Mouse (Mus musculus): ENCODE results near the gene Usp21. TPM values are rescaled to one million over a fixed set of nuclear protein-coding genes. Genes with fewer than 3 reads are reported as not detected.

Gene Usp21
- total and polyA plus RNA-seq, 3 experiments: 10.0 to 66.4 TPM; not detected in 1

DNA sequence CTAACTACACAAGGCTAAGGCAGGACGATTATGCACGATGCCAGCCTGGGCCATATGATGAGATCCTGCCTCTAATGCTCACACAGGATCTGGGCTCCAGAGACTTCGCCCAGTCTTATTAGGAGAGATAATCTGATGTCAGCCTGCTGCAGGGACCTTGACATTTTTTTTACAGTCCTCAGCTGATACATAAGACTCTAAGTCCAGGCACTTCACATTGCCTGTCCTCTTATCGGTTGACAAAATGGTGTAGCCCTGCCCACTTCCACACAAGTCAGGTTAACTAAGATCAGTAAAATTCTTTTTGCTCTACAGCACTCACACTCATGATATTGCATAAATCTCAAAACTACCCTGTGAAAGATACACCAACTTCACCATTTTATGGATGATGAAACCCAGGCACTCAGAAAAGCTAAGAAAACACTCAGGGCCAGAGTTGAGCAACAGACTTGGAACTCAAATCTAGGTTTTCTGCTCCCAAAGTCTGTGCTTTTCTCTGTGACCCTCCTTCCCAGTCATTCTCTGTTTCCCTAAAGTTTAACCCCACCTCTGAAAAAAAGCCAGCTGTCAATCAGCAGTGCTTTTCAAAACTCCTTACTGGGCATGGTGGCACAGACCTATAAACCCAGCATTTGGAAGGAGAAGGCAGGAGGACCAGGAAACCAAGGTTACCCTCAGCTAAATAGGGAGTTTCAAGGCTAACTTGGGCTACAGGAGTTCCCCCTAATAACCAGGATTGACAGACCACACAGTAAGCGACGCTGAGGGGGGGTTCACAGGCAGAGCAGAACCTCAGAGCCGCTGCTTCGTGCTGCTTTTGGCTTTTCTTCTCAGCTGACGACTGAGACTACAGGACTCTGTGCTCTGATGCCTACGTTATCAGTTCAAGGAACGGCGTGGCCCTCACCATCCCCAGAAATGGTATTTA lies 54.7 kb downstream of the Usp21 start:
- no peaks in the 10 kb centered on the region for H3K27me3 ChIP-seq (ENCODE audit: control insufficient read depth in 1 of 2, insufficient read depth in 2 of 2, low read length in 2 of 2)
- no peaks in the 10 kb centered on the region for H3K9me3 ChIP-seq (replicated peaks; ENCODE audit: insufficient read depth, low read length)
- DNase-seq (ENCODE audit: low read depth, low spot score): no peak
- peaks cover 3 to 17% of the 10 kb centered on the region in 2 experiments; a peak in 3 of 4 replicates for H3K36me3 ChIP-seq (ENCODE audit: control insufficient read depth in 1 of 2, insufficient read depth in 2 of 2, low read length in 2 of 2)
- no peak overlapping the region for H3K27ac ChIP-seq (ENCODE audit: control insufficient read depth, low read depth, low read length)
- peaks cover 0 to 10% of the 10 kb centered on the region in 2 experiments; a peak in 2 of 4 replicates for H3K4me1 ChIP-seq (ENCODE audit: control insufficient read depth in 1 of 2, insufficient read depth in 2 of 2, low read length in 2 of 2)
- no peak overlapping the region for H3K9ac ChIP-seq (ENCODE audit: control insufficient read depth, low read depth, low read length, poor library complexity, severe bottlenecking)
- no peak overlapping the region for H3K4me3 ChIP-seq (ENCODE audit: control insufficient read depth in 1 of 2, insufficient read depth in 1 of 2, low read depth in 2 of 2, low read length in 2 of 2)
- H3K79me2 ChIP-seq (ENCODE audit: control insufficient read depth, insufficient read depth, low read length, poor library complexity): no peaks in the 10 kb centered on the region
- TF ChIP-seq POLR2AphosphoS2 (IDR thresholded peaks at IDR 0.05; ENCODE audit: low read length): no peak
- TF ChIP-seq EP300 (IDR thresholded peaks at IDR 0.05; ENCODE audit: low read depth in 1 of 2, low read length in 2 of 2): no peak
- TF ChIP-seq ZNF384 (IDR thresholded peaks at IDR 0.05; ENCODE audit: low read depth, low read length): no peak
- TF ChIP-seq BHLHE40 (IDR thresholded peaks at IDR 0.05; ENCODE audit: borderline replicate concordance, low read depth, low read length): no peak
- TF ChIP-seq ZC3H11A (IDR thresholded peaks at IDR 0.05; ENCODE audit: low read depth, low read length): no peak
- TF ChIP-seq JUND (IDR thresholded peaks at IDR 0.05; ENCODE audit: low read depth, low read length): no peak
- no peak for TF ChIP-seq MAZ (IDR thresholded peaks at IDR 0.05; ENCODE audit: low read depth, low read length)
- no peak for TF ChIP-seq CHD2 (IDR thresholded peaks at IDR 0.05; ENCODE audit: low read length)
- no peak for TF ChIP-seq UBTF (IDR thresholded peaks at IDR 0.05; ENCODE audit: borderline replicate concordance, insufficient read depth, low read depth, low read length)
- no peak for TF ChIP-seq RAD21 (IDR thresholded peaks at IDR 0.05; ENCODE audit: low read depth, low read length)

DNA sequence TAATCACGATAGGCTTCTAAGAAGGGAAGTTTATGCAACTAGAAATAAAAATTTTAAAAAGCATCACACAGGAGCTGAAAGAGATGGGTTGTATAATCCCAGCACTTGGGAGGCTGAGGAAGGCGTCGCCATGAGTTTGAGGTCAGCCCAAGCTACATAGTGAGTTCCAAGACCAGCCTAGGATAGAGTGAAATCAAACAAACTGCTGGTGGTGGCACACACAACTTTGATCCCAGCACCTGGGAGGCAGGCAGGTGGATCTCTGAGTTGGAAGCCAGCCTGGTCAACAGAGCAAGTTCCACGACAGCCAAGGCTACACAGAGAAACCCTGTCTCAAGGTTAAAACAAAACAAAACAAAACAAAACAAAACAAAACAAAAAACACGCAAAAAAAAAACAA lies 55.4 kb downstream of the Usp21 start:
- Histone ChIP-seq H3K4me3 (ENCODE audit: control insufficient read depth in 1 of 2, insufficient read depth in 1 of 2, low read depth in 2 of 2, low read length in 2 of 2) (no peak overlapping the region), H3K36me3 (ENCODE audit: control insufficient read depth in 1 of 2, insufficient read depth in 2 of 2, low read length in 2 of 2) (peaks cover 3 to 17% of the 10 kb centered on the region in 2 experiments; a peak in 3 of 4 replicates), H3K27ac (ENCODE audit: control insufficient read depth, low read depth, low read length) (no peak overlapping the region), H3K27me3 (ENCODE audit: control insufficient read depth in 1 of 2, insufficient read depth in 2 of 2, low read length in 2 of 2) (no peaks in the 10 kb centered on the region), H3K79me2 (ENCODE audit: control insufficient read depth, insufficient read depth, low read length, poor library complexity) (no peaks in the 10 kb centered on the region), H3K4me1 (ENCODE audit: control insufficient read depth in 1 of 2, insufficient read depth in 2 of 2, low read length in 2 of 2) (peaks cover 0 to 10% of the 10 kb centered on the region in 2 experiments; a peak in 2 of 4 replicates), H3K9ac (ENCODE audit: control insufficient read depth, low read depth, low read length, poor library complexity, severe bottlenecking) (no peak overlapping the region), H3K9me3 (replicated peaks; ENCODE audit: insufficient read depth, low read length) (no peaks in the 10 kb centered on the region)
- no peak for TF ChIP-seq MAZ (IDR thresholded peaks at IDR 0.05; ENCODE audit: low read depth, low read length)
- no peak for TF ChIP-seq TBP (IDR thresholded peaks at IDR 0.05; ENCODE audit: low read depth, low read length)
- no peak for TF ChIP-seq NRF1 (IDR thresholded peaks at IDR 0.05; ENCODE audit: insufficient read depth, low read depth, low read length, poor library complexity, severe bottlenecking)
- TF ChIP-seq RCOR1 (IDR thresholded peaks at IDR 0.05; ENCODE audit: low read depth, low read length): no peak
- TF ChIP-seq USF2 (IDR thresholded peaks at IDR 0.05; ENCODE audit: borderline replicate concordance in 1 of 2, insufficient read depth in 1 of 2, low read depth in 1 of 2, low read length in 2 of 2): no peak
- TF ChIP-seq TCF12 (IDR thresholded peaks at IDR 0.05; ENCODE audit: low read depth, low read length): no peak
- TF ChIP-seq SIN3A (IDR thresholded peaks at IDR 0.05; ENCODE audit: low read length): no peak
- no peak for TF ChIP-seq ZMIZ1 (IDR thresholded peaks at IDR 0.05; ENCODE audit: low read depth, low read length)
- DNase-seq (ENCODE audit: low read depth, low spot score): no peak

Other genes with a start within 250 kb of the Usp21 start
- 0.39 and 0.62 TPM in 2 replicates for gene Fcgr3, start 223.1 kb downstream of the Usp21 start, total RNA-seq (2012; rRNA removed)
- gene Fcgr3, start 223.1 kb downstream of the Usp21 start, polyA plus RNA-seq (2012; ENCODE audit: insufficient read depth in 1 of 2, insufficient read length in 2 of 2, low read depth in 1 of 2, low replicate concordance in 2 of 2, missing spikeins in 1 of 2): 1 to 10 TPM in 1 of 2 experiments, not detected in 1; 6.1 TPM
- 0.69 and 0.75 TPM in 2 replicates for gene Cfap126, start 174.1 kb downstream of the Usp21 start, total RNA-seq (2012; rRNA removed)
- gene Cfap126, start 174.1 kb downstream of the Usp21 start, polyA plus RNA-seq (2012; ENCODE audit: insufficient read depth in 1 of 2, insufficient read length in 2 of 2, low read depth in 1 of 2, low replicate concordance in 2 of 2, missing spikeins in 1 of 2): 1 to 10 TPM in 1 of 2 experiments, not detected in 1; 3.5 TPM
- gene Sdhc, start 137.4 kb downstream of the Usp21 start, total RNA-seq (2012; rRNA removed): 79.4 and 88.2 TPM in 2 replicates
- gene Sdhc, start 137.4 kb downstream of the Usp21 start, polyA plus RNA-seq (2012; ENCODE audit: insufficient read depth in 1 of 2, insufficient read length in 2 of 2, low read depth in 1 of 2, low replicate concordance in 2 of 2, missing spikeins in 1 of 2): 100 to 1,000 TPM in 1 of 2 experiments, not detected in 1; 224 TPM
- gene Mpz, start 137.3 kb downstream of the Usp21 start, total RNA-seq (2012; rRNA removed): 0.10 TPM in 1 of 2 replicates, not detected in the other
- gene Mpz, start 137.3 kb downstream of the Usp21 start, polyA plus RNA-seq (2012; ENCODE audit: insufficient read depth in 1 of 2, insufficient read length in 2 of 2, low read depth in 1 of 2, low replicate concordance in 2 of 2, missing spikeins in 1 of 2): under 1 TPM in 1 of 2 experiments, not detected in 1; 0.28 TPM
- gene Pcp4l1, start 91.7 kb downstream of the Usp21 start, total RNA-seq (2012; rRNA removed): not detected in 2 replicates
- not detected for gene Pcp4l1, start 91.7 kb downstream of the Usp21 start, polyA plus RNA-seq (2012; ENCODE audit: insufficient read depth in 1 of 2, insufficient read length in 2 of 2, low read depth in 1 of 2, low replicate concordance in 2 of 2, missing spikeins in 1 of 2)
- 1.4 and 1.7 TPM in 2 replicates for gene Nr1i3, start 74.0 kb downstream of the Usp21 start, total RNA-seq (2012; rRNA removed)
- gene Nr1i3, start 74.0 kb downstream of the Usp21 start, polyA plus RNA-seq (2012; ENCODE audit: insufficient read depth in 1 of 2, insufficient read length in 2 of 2, low read depth in 1 of 2, low replicate concordance in 2 of 2, missing spikeins in 1 of 2): under 1 TPM in 1 of 2 experiments, not detected in 1; 0.24 TPM
- 38.0 and 40.7 TPM in 2 replicates for gene Tomm40l, start 65.5 kb downstream of the Usp21 start, total RNA-seq (2012; rRNA removed)
- 10 to 100 TPM in 1 of 2 experiments, not detected in 1; 43.4 TPM for gene Tomm40l, start 65.5 kb downstream of the Usp21 start, polyA plus RNA-seq (2012; ENCODE audit: insufficient read depth in 1 of 2, insufficient read length in 2 of 2, low read depth in 1 of 2, low replicate concordance in 2 of 2, missing spikeins in 1 of 2)
- not detected in 2 replicates for gene Apoa2, start 62.9 kb downstream of the Usp21 start, total RNA-seq (2012; rRNA removed)
- gene Apoa2, start 62.9 kb downstream of the Usp21 start, polyA plus RNA-seq (2012; ENCODE audit: insufficient read depth in 1 of 2, insufficient read length in 2 of 2, low read depth in 1 of 2, low replicate concordance in 2 of 2, missing spikeins in 1 of 2): under 1 TPM in 1 of 2 experiments, not detected in 1; 0.15 TPM
- gene Fcer1g, start 53.6 kb downstream of the Usp21 start, total RNA-seq (2012; rRNA removed): 0.36 and 0.62 TPM in 2 replicates
- gene Fcer1g, start 53.6 kb downstream of the Usp21 start, polyA plus RNA-seq (2012; ENCODE audit: insufficient read depth in 1 of 2, insufficient read length in 2 of 2, low read depth in 1 of 2, low replicate concordance in 2 of 2, missing spikeins in 1 of 2): 1 to 10 TPM in 1 of 2 experiments, not detected in 1; 1.1 TPM
- not detected in 2 replicates for gene Adamts4, start 37.6 kb downstream of the Usp21 start, total RNA-seq (2012; rRNA removed)
- gene Adamts4, start 37.6 kb downstream of the Usp21 start, polyA plus RNA-seq (2012; ENCODE audit: insufficient read depth in 1 of 2, insufficient read length in 2 of 2, low read depth in 1 of 2, low replicate concordance in 2 of 2, missing spikeins in 1 of 2): under 1 TPM in 1 of 2 experiments, not detected in 1; 0.03 TPM
- 164 and 169 TPM in 2 replicates for gene Ndufs2, start 36.6 kb downstream of the Usp21 start, total RNA-seq (2012; rRNA removed)
- gene Ndufs2, start 36.6 kb downstream of the Usp21 start, polyA plus RNA-seq (2012; ENCODE audit: insufficient read depth in 1 of 2, insufficient read length in 2 of 2, low read depth in 1 of 2, low replicate concordance in 2 of 2, missing spikeins in 1 of 2): 100 to 1,000 TPM; 292 to 415 TPM
- gene B4galt3, start 17.7 kb downstream of the Usp21 start, total RNA-seq (2012; rRNA removed): 16.5 and 16.8 TPM in 2 replicates
- 10 to 100 TPM in 1 of 2 experiments, not detected in 1; 33.1 TPM for gene B4galt3, start 17.7 kb downstream of the Usp21 start, polyA plus RNA-seq (2012; ENCODE audit: insufficient read depth in 1 of 2, insufficient read length in 2 of 2, low read depth in 1 of 2, low replicate concordance in 2 of 2, missing spikeins in 1 of 2)
- 21.5 and 27.0 TPM in 2 replicates for gene Ppox, start 6.8 kb downstream of the Usp21 start, total RNA-seq (2012; rRNA removed)
- gene Ppox, start 6.8 kb downstream of the Usp21 start, polyA plus RNA-seq (2012; ENCODE audit: insufficient read depth in 1 of 2, insufficient read length in 2 of 2, low read depth in 1 of 2, low replicate concordance in 2 of 2, missing spikeins in 1 of 2): 10 to 100 TPM in 1 of 2 experiments, not detected in 1; 63.6 TPM
- gene Ufc1, start 7.0 kb upstream of the Usp21 start, total RNA-seq (2012; rRNA removed): 100 and 101 TPM in 2 replicates
- 100 to 1,000 TPM in 1 of 2 experiments, 10 to 100 TPM in 1; 71.0 to 408 TPM for gene Ufc1, start 7.0 kb upstream of the Usp21 start, polyA plus RNA-seq (2012; ENCODE audit: insufficient read depth in 1 of 2, insufficient read length in 2 of 2, low read depth in 1 of 2, low replicate concordance in 2 of 2, missing spikeins in 1 of 2)
- 24.9 and 28.7 TPM in 2 replicates for gene Dedd, start 41.2 kb upstream of the Usp21 start, total RNA-seq (2012; rRNA removed)
- gene Dedd, start 41.2 kb upstream of the Usp21 start, polyA plus RNA-seq (2012; ENCODE audit: insufficient read depth in 1 of 2, insufficient read length in 2 of 2, low read depth in 1 of 2, low replicate concordance in 2 of 2, missing spikeins in 1 of 2): 10 to 100 TPM in 1 of 2 experiments, not detected in 1; 44.9 TPM
- 17.9 and 20.0 TPM in 2 replicates for gene Nit1, start 57.7 kb upstream of the Usp21 start, total RNA-seq (2012; rRNA removed)
- gene Nit1, start 57.7 kb upstream of the Usp21 start, polyA plus RNA-seq (2012; ENCODE audit: insufficient read depth in 1 of 2, insufficient read length in 2 of 2, low read depth in 1 of 2, low replicate concordance in 2 of 2, missing spikeins in 1 of 2): 10 to 100 TPM in 1 of 2 experiments, not detected in 1; 26.3 TPM
- gene Pfdn2, start 57.7 kb upstream of the Usp21 start, total RNA-seq (2012; rRNA removed): 33.8 and 36.2 TPM in 2 replicates
- 100 to 1,000 TPM in 1 of 2 experiments, not detected in 1; 329 TPM for gene Pfdn2, start 57.7 kb upstream of the Usp21 start, polyA plus RNA-seq (2012; ENCODE audit: insufficient read depth in 1 of 2, insufficient read length in 2 of 2, low read depth in 1 of 2, low replicate concordance in 2 of 2, missing spikeins in 1 of 2)
- gene Klhdc9, start 72.8 kb upstream of the Usp21 start, total RNA-seq (2012; rRNA removed): 0.08 and 0.10 TPM in 2 replicates
- not detected for gene Klhdc9, start 72.8 kb upstream of the Usp21 start, polyA plus RNA-seq (2012; ENCODE audit: insufficient read depth in 1 of 2, insufficient read length in 2 of 2, low read depth in 1 of 2, low replicate concordance in 2 of 2, missing spikeins in 1 of 2)
- gene Nectin4, start 82.1 kb upstream of the Usp21 start, total RNA-seq (2012; rRNA removed): 0.04 TPM in 1 of 2 replicates, not detected in the other
- under 1 TPM in 1 of 2 experiments, not detected in 1; 0.15 TPM for gene Nectin4, start 82.1 kb upstream of the Usp21 start, polyA plus RNA-seq (2012; ENCODE audit: insufficient read depth in 1 of 2, insufficient read length in 2 of 2, low read depth in 1 of 2, low replicate concordance in 2 of 2, missing spikeins in 1 of 2)
- 31.0 and 31.5 TPM in 2 replicates for gene Arhgap30, start 101.0 kb upstream of the Usp21 start, total RNA-seq (2012; rRNA removed)
- gene Arhgap30, start 101.0 kb upstream of the Usp21 start, polyA plus RNA-seq (2012; ENCODE audit: insufficient read depth in 1 of 2, insufficient read length in 2 of 2, low read depth in 1 of 2, low replicate concordance in 2 of 2, missing spikeins in 1 of 2): 10 to 100 TPM in 1 of 2 experiments, not detected in 1; 41.2 TPM
- 50.0 and 56.0 TPM in 2 replicates for gene Usf1, start 123.3 kb upstream of the Usp21 start, total RNA-seq (2012; rRNA removed)
- gene Usf1, start 123.3 kb upstream of the Usp21 start, polyA plus RNA-seq (2012; ENCODE audit: insufficient read depth in 1 of 2, insufficient read length in 2 of 2, low read depth in 1 of 2, low replicate concordance in 2 of 2, missing spikeins in 1 of 2): 10 to 100 TPM in 1 of 2 experiments, not detected in 1; 55.0 TPM
- gene Tstd1, start 130.9 kb upstream of the Usp21 start, total RNA-seq (2012; rRNA removed): 0.49 and 0.50 TPM in 2 replicates
- gene Tstd1, start 130.9 kb upstream of the Usp21 start, polyA plus RNA-seq (2012; ENCODE audit: insufficient read depth in 1 of 2, insufficient read length in 2 of 2, low read depth in 1 of 2, low replicate concordance in 2 of 2, missing spikeins in 1 of 2): 1 to 10 TPM in 1 of 2 experiments, not detected in 1; 1.4 TPM
- 0.31 and 0.42 TPM in 2 replicates for gene F11r, start 149.5 kb upstream of the Usp21 start, total RNA-seq (2012; rRNA removed)
- 1 to 10 TPM in 1 of 2 experiments, not detected in 1; 1.8 TPM for gene F11r, start 149.5 kb upstream of the Usp21 start, polyA plus RNA-seq (2012; ENCODE audit: insufficient read depth in 1 of 2, insufficient read length in 2 of 2, low read depth in 1 of 2, low replicate concordance in 2 of 2, missing spikeins in 1 of 2)
- gene Alyref2, start 215.5 kb upstream of the Usp21 start, total RNA-seq (2012; rRNA removed): 4.6 and 5.5 TPM in 2 replicates
- gene Alyref2, start 215.5 kb upstream of the Usp21 start, polyA plus RNA-seq (2012; ENCODE audit: insufficient read depth in 1 of 2, insufficient read length in 2 of 2, low read depth in 1 of 2, low replicate concordance in 2 of 2, missing spikeins in 1 of 2): 1 to 10 TPM in 1 of 2 experiments, not detected in 1; 8.8 TPM
- not detected in 2 replicates for gene Itln1, start 247.3 kb upstream of the Usp21 start, total RNA-seq (2012; rRNA removed)
- not detected for gene Itln1, start 247.3 kb upstream of the Usp21 start, polyA plus RNA-seq (2012; ENCODE audit: insufficient read depth in 1 of 2, insufficient read length in 2 of 2, low read depth in 1 of 2, low replicate concordance in 2 of 2, missing spikeins in 1 of 2)